Mouse (Mus musculus) cortical plate, adult 2 months (tissue): ENCODE measurements around the gene Robo1.

ENCODE experiments used
- CTCF ChIP-seq: fragments of 200-500 bp; IDR thresholded peaks from 2 replicates; pipeline ENCODE4 v1.5.1; 2011; ENCODE audit warnings: mild to moderate bottlenecking, control low read depth, low read length; ENCODE audit not compliant: insufficient read depth; ENCODE audit errors: extremely low read depth
- POLR2A ChIP-seq: fragments of 200-500 bp; IDR thresholded peaks from 2 replicates; pipeline ENCODE4 v1.6.1; 2011; ENCODE audit warnings: mild to moderate bottlenecking, low read length, control low read depth; ENCODE audit not compliant: insufficient read depth; ENCODE audit errors: extremely low read depth

GRCm38 (mm10) chr16:72678947-72679558 lies 370.9 kb downstream of the Robo1 start:
- TF ChIP-seq CTCF = no peak
- no peak for TF ChIP-seq POLR2A
